Mouse (Mus musculus): ENCODE data around the gene Wdr62.

- TF ChIP-seq CTCF (IDR thresholded peaks at IDR 0.05; ENCODE audit: low read depth) = no peak
- no peak for TF ChIP-seq EP300 (optimal IDR thresholded peaks at IDR 0.05)
Observed at GRCm38 (mm10) chr7:30294296-30294695, 14.1 kb upstream of the Wdr62 start.
